Mouse (Mus musculus) adrenal gland, postnatal 25 days (tissue): ENCODE results near the gene Cdh20. TPM values are rescaled to one million over a fixed set of nuclear protein-coding genes. Genes with fewer than 3 reads are reported as not detected.

Source experiments
- DNase-seq: peaks from one replicate; pipeline ENCODE4 v3.0.0; 2021; ENCODE audit warnings: mixed read lengths
- long read RNA-seq: library from polyadenylated mRNA; stranded (forward); transcript quantifications from one replicate; pipeline ENCODE4 v2.0.0, GENCODE M21; 2021
- total RNA-seq: library from RNA; stranded (reverse); gene quantifications from 2 replicates; pipeline ENCODE4 v1.2.3, GENCODE M21; 2021

The Cdh20 gene
- total RNA-seq, result 0.09 and 0.52 TPM in 2 replicates
- long read RNA-seq, result 0 reads

DNA sequence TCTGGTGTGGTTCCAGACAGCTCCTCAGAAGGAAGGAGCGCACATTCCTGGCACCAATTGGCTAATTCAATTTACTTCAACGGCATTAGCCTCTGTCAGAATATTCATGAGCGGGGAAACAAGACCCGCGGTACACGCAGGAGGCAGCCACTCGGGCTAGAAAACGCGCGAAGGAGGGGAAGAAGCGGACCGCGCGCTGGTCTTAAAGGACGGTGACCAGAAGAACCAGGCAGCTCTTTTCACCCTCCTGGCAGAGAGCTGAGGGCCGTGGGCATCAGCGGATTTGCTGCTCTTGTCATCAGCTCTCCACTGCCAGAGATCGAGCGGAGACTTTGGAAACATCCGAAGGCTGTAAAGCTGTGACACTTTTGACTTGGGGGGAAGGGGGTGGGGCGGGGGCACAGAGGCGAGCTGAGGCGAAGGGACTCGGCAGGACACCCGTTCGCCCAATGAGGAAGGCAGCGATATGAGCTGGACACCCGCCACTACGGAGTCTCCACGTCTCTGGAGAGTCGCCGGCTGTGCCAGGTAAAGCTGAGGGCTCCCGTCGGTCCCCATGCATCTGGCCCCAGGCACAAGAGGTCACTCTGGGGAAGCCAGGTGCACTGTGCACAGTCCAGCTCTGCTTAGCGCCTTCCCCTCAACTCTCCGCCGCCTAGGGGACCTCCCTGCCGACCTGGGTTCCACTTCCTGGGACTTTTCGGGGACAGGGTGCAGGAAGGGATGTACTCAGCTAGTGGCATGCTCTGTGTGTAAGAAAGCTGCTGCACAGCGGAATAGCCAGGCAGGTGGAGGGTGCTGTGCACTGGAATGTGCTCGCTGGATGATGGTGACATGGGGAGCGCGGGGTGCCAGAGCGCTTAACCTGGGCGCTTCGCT is at the start of gene Cdh20:
Gene Cdh20, plus strand, starts transcription at position 159 of the 879 bp plus-strand sequence.
- DNase-seq, result no peak

DNA sequence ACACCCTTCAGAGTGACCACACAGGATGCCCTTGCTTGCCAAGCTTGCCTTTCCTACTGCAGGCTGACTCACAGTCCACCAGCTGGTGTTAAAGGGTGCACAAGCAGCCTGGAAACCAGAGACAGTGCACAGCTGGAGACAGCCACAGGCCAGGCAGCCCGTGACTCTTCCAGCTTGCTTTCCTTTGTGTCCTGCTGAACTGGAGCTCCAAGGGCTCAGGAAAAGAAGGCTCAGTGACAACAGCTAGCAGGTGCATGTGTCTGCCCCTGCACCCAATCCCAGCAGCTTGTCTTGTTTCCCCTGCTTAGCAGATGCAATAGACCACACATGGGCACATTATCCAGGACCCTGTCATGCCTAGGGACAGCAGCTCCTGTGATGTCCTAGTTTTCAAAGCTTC is 21.5 kb upstream of the Cdh20 start:
- DNase-seq, result no peak

DNA sequence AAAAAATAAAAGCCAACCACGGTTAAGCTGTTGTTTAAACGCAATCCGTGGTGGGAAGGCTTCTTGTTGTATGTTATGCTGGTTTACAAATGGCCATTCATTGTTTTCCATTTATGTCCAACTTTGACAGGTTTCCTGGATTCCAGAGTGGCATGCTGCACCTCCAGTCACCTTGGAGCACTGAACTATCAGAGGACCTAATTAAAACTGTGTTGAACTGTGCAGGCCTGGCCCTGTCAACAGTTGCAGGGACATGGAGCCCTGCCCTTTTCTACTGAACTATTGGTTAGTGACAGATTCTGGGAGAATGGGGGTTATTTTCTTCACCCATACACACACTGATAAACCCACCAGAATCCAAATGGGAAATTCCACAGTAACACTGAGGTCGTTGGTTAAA is 20.9 kb upstream of the Cdh20 start:
- DNase-seq, result no peak

DNA sequence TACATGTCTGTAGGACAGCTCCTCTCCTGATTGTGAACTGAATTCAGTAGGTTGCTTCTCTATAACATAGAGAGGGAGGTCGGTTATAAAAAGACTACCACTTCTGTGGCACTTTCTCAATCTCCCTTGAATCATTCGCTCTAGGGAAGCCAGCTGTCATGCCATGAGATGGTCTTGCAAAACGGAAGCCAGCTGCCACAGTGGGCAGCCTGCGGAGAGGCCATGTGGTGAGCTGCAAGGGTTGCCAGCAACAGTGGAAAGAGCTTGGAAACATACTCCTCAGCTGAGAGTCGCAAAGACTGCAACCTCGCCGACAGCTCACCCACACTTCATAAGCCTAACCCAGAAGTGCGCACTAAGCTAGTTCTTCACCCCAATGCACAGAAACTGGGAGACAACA is 13.8 kb upstream of the Cdh20 start:
- no peak for DNase-seq

DNA sequence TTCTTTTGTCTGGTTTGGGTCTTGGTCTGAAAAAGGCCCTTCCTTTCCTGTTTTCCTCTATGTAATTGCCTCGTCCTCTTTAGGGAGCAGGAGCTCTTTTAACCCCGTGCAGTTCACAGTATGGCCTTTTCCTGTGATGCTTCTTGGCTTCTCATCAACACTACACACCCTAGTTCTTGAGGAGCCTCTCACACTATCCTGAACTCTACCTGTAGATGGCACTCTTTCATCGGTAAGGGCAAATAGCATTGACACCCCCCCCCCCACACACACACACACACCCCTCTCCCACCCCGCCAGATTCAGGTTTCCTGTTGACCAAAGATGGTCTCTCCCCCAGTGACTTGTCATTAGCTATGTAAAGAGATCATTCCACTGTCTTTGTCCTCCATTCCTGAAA is 12.4 kb upstream of the Cdh20 start:
- DNase-seq, result no peak

DNA sequence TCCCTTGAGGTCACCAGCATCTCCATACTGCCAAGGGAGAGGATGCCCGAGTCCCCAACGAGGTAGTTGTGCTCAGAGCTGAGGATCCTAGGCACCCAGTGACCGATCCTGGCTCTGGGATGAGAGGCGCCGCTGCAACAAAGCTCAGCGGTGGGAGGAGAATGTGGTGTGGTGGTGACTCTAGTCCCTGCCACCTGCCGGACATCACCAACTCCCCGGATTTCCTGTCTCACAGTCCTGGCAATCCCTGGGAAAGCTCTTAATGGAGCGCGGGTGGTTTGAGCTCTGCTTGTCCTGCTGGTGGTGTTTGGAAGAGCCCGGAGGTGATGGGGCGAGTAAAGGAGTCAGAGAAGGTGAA is 900 bp downstream of the Cdh20 start:
- no peak for DNase-seq

DNA sequence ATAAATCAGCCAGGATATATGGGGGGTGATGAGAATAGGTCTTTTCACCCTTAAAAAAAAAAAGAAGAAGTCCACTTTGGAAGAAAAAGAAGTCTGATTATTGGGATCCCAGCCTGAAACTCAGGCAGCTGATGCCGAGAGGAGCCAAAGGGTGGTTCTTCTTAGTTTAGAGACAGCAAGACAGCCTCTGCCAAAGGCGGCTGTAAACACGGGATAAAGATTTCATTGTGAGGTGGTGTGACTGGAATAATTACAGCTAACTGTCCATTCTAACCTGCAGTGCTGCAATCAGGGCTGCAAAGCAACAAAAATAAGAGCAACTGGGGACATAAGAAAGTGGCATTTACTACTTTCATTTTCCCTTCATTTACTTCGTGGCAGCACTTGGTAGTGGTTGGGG is 3.6 kb downstream of the Cdh20 start:
- DNase-seq, result no peak

DNA sequence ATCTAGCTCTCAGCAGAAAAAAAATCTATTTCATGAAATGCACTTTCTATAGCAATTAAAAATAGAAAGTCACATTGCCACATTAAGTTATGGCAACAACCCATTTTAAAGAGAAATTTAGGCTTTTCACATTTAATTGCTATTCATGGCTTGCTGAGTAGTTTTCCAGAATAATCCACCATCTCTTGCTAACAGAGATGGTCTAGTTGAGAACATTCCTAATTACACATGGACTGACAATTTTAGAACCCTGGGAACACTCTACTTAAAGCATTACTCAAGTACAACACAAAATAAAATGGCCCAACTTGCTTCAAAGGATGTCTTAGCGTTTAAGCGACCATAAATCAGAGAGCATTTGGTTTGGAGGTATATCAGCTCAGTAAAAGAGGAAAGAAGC is 4.9 kb downstream of the Cdh20 start:
- DNase-seq, result no peak

DNA sequence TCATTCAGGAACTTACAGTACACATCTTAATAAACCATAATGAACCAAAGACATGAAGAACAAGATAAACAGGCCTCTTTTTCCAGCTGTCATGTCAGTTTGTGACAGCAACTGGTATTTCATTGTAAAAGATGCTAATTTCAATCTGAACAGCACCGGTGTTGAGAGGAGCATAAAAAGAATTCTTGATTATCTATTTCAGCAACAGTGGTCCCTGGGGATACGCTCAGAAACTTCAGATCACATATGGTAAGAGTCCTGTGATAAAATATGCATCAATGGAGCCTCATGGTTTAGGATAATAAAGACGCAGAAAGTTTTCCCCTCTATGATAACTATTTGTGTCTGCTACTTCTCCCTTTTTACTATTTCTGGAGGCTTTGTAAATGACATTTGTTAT is 25.2 kb downstream of the Cdh20 start:
- DNase-seq, result no peak

DNA sequence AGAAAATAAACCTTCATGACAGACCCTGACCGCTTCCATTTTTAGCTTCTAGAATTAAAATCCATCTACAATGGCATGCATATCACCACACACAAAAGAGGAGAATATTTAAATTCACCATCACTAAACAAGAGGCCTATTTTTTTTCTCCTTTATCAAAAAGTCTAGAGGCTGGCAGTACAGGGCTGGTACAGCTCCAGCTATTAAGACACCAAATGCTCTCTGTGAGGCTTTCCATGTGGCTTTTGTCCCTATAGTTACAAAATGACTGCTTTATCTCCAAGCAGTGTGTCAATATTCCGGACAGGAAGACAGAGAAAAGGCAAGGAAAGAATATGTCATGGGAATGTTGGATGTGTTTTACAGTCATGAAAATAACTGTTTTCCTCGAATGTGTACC is 27.8 kb downstream of the Cdh20 start:
- no peak for DNase-seq

DNA sequence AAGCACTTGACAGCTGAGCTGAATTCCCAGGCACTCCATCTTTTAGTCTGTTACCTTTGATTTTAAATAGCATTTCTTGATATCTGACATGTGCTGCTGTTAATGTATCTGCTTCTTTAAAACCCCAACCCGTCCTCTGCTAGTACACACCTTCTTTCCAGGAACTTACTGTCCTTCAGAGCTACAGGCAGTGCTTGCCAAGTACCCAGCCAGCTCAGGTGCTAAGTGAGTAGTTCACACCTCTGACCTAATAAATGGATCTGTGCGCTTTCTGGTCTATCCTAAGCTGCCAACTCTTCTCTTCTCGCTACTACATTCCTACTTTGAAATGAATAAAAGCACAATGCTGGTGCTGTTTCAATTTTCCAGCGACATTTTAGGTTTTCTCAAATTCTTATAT is 28.8 kb downstream of the Cdh20 start:
- no peak for DNase-seq

DNA sequence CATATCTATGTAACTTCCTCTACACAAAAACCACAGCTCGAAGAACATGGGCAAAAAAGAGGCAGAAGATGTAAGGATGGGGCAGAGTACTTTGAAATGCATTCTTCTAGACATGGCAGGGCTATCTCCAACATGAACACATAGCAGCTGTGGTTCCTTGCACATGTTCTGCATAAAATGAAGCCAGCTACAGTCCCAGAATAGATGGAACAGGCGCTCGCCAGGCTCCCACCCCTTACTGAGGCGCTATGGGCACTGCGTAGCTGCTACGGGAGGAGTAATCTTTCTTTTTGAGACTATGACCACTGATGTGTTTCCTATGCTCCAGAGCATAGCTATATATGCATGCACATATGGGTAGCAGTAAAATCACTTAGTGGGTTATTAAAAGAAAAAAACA is 36.4 kb downstream of the Cdh20 start:
- DNase-seq, result no peak

DNA sequence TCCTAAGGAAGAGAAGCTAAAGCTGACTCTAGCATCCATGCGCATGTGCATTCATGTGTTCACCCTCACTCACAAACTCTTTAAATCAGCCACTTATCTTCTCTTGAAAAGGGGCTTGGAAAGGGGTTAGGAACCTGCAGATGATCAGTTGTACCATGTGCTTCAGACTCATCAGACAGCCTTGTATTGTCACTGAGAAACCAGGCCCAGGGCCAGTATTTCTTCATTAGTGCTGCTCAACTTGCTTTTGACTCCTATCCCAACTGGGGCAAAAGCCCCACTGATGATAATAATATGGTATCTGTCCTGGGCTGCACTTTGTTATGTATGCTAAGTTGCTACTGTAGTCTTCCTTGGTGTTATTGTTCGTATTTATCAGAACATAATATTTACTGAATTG is 38.9 kb downstream of the Cdh20 start:
- DNase-seq, result no peak

DNA sequence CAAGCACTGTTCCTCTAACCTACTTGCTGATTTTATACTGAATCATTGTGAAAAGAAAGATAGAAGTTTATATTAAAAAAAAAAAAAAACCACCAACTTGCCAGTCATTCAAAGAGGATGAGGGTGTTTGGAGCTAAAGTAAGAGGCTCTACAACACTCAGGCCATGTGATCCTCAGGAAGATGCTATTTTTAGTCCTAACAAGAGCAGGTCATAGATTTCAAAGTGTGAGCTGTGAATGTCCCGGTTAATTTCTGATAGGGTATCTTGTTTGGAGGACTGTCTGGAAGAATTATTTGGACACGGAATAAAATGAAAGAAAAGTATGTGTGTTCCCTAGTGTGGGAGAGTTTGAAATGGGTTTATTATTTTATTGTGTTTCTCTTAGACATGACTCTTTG is 49.2 kb downstream of the Cdh20 start:
- DNase-seq, result no peak

DNA sequence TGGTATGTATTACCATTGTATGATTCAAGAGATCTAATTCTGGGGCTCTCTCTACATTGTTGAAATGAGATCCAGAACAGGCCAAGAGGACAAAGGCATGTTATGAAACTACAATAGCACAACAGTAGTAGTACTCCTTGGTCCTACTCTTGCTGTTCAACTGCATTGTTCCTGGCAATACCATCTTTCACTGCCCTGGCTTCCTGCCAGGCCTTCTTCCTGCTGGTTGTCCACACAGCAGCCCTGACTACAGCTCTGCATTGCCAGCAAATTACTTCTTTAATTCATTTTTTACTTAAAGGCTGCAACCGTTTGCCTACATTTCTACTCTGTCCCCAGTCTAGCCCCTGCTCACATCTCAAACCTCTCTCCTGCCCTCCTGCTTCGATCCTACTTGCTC is 59.8 kb downstream of the Cdh20 start:
- no peak for DNase-seq

DNA sequence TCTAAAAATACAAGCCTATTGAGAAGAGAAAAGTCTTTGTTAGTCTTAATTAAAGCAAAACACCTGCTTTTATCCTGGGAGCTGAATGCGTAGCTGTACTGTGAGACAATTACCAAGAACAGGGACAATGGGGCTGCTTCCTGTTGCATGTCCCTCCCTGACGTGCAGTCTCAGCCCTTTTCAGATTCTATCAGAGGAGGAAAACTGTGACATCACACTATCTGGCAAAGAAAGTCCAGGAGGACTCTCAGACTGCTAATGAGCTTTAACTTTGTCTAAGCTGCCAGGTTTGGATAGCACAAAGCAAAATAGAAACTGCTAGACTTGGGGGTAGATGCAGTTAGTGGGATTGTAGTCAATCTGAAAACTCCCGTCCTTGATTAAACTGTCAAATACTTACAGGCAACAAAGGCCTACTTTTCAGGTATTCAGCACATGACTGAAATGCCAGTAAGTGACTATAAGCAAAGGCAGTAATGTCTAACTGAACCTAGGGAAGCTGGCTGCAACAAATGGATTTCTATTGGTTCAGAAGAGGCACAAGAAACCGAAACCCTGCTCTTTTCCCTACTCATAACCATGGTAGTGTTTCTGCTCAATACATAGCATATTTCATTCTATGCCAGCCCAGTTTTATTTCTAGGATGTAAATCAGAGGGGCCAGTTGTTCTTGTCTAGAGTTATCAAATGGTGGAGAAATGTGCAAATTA is 70.0 kb downstream of the Cdh20 start:
- no peak for DNase-seq

DNA sequence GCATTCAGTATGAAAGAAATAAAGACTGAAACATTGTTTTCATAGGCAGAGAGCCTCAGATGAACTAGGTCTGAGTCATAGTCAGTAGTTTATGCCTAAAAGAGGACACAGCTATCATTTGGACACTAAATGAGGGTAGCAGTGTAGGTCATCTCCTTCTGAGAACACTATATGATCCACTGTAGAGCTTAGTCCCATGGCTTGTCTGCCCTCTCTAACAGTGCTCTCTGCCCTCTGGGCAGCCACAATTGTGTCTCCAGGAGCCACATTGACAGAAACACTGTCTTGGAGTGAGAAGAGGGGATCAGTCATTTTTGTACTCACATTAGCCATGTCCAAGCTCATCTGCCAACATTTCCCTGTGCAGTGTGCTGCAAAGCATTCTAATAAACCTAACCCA is 70.7 kb downstream of the Cdh20 start:
- no peak for DNase-seq

DNA sequence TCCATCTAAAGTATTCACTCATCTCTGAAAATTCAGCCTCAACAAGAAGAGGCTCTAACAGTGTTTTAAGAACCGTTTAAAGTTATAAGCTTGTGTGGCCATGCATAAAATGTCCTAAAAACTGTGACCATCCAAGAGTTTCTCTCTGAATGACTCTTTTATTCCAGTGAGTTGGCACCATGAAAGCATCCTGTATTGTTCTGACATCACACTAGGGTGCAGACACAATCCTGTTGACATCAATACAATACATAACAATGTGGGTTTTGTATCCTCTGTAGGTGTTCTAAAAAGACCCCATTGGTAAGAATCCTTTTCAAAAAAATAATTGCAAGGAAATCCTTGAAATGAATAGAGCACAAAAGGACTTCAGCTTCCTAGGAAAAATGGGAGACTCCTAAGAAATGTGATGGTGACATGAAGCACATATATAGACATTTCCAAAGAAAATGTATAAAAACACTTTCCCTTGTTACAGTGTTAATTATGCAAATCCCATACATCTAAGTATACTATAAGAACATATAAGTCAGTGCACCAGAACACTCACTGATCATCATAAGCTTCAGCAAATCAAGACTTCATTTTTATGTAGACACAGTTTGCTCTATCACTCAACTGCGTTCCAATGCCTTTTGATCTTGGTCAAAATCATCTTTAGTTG is 80.1 kb downstream of the Cdh20 start:
- no peak for DNase-seq

DNA sequence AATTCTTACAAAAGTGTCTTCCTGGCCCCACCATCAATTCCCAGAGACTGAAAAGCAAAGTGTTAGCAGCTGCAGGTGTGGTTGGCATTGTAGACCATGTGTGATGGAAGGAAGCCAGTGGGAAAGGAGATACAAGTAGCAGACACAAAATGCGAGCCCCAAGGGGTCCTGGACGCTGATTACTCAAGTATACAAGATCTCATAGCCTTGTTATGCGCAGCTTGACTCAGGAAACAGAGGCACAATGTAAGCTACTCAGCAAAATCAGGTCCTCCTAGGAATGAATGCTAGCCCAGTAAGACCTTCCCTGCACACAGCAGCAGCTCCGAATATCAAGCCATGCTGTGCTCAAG is 80.6 kb downstream of the Cdh20 start:
- no peak for DNase-seq

DNA sequence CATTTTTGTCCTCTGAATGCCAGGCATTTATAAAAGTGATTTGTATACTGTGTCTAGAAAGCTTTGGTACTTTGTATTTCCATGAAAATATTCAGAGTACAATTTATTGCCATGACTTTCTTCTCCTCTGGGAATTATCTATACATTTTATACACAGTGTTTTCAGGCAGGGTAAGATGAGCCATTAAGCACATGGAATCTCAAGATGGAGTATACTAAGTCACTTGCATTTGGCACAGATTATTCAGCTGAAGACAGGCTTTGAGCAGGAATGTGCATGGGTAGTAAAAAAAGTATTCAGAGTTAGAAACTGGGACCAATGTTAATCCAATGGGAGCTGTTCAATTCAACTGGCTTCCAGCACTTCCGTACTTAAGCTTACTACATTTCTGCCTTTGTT is 109.1 kb downstream of the Cdh20 start:
- DNase-seq, result no peak

DNA sequence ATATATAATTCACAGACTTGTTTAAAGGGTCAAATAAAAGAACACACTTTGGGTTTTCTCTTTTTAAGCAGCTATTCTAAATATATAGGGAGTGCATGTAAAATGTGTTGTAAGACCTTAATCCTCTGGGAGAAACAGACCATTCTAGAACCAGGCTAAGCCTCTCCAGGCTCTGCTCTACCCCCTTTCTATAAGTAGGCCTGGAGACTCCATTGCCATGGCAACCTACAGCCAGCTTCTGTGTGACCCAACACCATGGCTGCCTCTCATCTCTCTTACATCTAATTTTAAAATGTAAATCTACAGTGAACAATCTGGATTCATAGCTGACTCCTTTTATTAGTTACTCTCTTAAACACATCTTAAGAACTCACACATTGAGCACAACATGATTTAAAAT is 133.5 kb downstream of the Cdh20 start:
- no peak for DNase-seq

DNA sequence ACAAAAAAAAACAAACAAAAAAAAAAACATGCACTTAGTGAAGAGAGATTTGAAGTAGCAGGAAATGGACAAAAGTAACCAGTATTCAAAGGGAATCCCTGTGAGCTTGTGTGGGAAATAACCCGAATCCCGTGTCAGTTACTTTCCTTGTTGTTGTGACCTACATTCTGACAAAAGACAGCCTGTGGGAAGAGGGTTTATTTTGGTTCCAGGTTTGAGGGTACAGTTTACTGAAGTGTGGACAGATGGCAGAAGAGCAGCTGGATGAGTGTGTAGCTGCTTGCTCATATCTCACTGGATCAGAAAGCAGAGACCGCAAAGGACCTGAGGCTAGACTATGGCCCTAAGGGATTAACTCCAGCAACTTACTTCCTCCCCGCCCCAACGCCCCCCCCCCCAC is 135.1 kb downstream of the Cdh20 start:
- DNase-seq, result no peak

DNA sequence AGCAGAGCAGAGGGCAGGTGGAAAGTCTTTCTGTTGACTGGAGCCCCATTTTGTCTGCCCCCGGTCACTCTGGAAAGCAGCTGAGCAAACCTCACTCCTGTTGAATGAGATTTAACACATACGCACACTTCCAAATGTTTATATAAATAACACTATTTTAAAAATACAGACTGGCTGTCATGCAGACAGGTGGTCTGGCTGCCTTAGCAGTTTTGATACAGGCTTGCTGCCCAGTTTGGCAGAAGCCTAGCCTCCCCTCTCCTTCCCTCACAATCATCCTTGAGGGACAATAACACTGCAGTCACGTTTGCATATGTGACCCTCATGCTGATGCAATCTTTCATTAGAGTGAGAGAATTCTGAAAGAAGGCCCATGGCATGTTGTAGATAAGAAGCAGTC is 144.1 kb downstream of the Cdh20 start:
- DNase-seq, result no peak

DNA sequence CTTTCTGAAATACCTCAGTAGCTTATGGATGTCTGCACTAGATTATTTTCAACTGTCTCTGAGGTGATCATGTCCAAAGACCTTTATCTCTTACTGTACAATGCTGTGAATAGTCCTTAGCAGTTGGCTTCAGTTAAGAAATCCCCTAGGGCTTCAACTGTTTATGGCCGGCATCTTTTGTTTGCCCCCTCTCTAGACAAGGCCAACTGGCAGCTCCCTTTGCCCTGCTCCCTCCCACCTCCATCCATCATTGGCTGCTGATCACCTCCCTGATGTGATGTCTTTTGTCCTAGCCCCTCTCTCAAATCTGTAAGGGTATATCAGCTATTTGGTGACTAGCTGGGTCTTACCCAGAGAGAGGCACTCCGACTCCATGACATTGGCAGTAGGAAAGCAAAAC is 148.2 kb downstream of the Cdh20 start:
- DNase-seq, result no peak
